Mouse (Mus musculus) liver, postnatal 0 days (tissue): Measurements from ENCODE around the gene Naa25. TPM values are rescaled to one million over a fixed set of nuclear protein-coding genes. Genes with fewer than 3 reads are reported as not detected.
A peak's percentile ranks its signal among the peaks of the same experiment; 100 is the strongest.

Experiments
- ATAC-seq: fragments of 200-750 bp; cut with Nextera tagmentation; 2 replicates; pipeline ENCODE4 v1.8.0; 2017; ENCODE audit warnings: mild to moderate bottlenecking, moderate library complexity
- DNase-seq: peaks from one replicate; pipeline ENCODE4 v3.0.0-alpha.2; 2016
- H3K27ac ChIP-seq: fragments of 300-500 bp; sonication (generic); 2 replicates; pipeline ENCODE4 v1.5.1; 2014; ENCODE audit warnings: antibody characterized with exemption, moderate library complexity, mild to moderate bottlenecking, low read depth
- H3K27me3 ChIP-seq: fragments of 300-500 bp; sonication (generic); 2 replicates; pipeline ENCODE4 v1.6.1; 2014; ENCODE audit warnings: low read length, control low read depth, mixed read lengths; ENCODE audit not compliant: insufficient read depth
- H3K36me3 ChIP-seq: fragments of 300-500 bp; sonication (generic); replicated peaks from 2 replicates; pipeline ENCODE4 v1.6.1; 2014; ENCODE audit warnings: mild to moderate bottlenecking, control low read depth, low read length, moderate library complexity, mixed read lengths; ENCODE audit not compliant: insufficient read depth
- H3K4me1 ChIP-seq: fragments of 300-500 bp; sonication (generic); 2 replicates; pipeline ENCODE4 v1.6.1; 2014; ENCODE audit warnings: antibody characterized with exemption, mild to moderate bottlenecking, control low read depth; ENCODE audit not compliant: insufficient read depth
- H3K4me2 ChIP-seq: fragments of 300-500 bp; sonication (generic); 2 replicates; pipeline ENCODE4 v1.6.1; 2014; ENCODE audit warnings: low read depth, mild to moderate bottlenecking, low read length, moderate library complexity, mixed read lengths
- H3K4me3 ChIP-seq: fragments of 300-500 bp; sonication (generic); 2 replicates; pipeline ENCODE4 v1.5.1; 2014; ENCODE audit warnings: low read depth, low read length
- H3K9ac ChIP-seq: fragments of 300-500 bp; sonication (generic); replicated peaks from 2 replicates; pipeline ENCODE4 v1.6.1; 2014; ENCODE audit warnings: mild to moderate bottlenecking, moderate library complexity
- H3K9me3 ChIP-seq: fragments of 300-500 bp; sonication (generic); 2 replicates; pipeline ENCODE4 v1.6.1; 2016; ENCODE audit warnings: mild to moderate bottlenecking, control low read depth, low read length, mixed read lengths
- CTCF ChIP-seq: sonication (generic); IDR thresholded peaks from 2 replicates; pipeline ENCODE4 v1.5.1; 2016; ENCODE audit warnings: antibody characterized with exemption, low read depth
- EP300 ChIP-seq: IDR thresholded peaks from 2 replicates; pipeline ENCODE4 v1.6.1; 2016; ENCODE audit warnings: antibody characterized with exemption, low read depth, mild to moderate bottlenecking
- WGBS: fragments of 180-500 bp; shearing (Covaris S2); extraction: QIAGEN DNeasy Blood & Tissue Kit; methylation state at CpG from one replicate; pipeline ENCODE4 v1.1.7; 2014; ENCODE audit not compliant: insufficient replicate concordance; 5-methylcytosine and 5-hydroxymethylcytosine counted together
- polyA plus RNA-seq: library from polyadenylated mRNA; unstranded; fragments of >200 nt; fragmentation: Nextera tagmentation; extraction: Ambion mirVana; gene quantifications from 2 replicates; pipeline ENCODE4 v1.2.1, GENCODE M21; 2015

Gene Naa25
- polyA plus RNA-seq, 1 experiment from 2014 or later = 12.9 TPM

DNA sequence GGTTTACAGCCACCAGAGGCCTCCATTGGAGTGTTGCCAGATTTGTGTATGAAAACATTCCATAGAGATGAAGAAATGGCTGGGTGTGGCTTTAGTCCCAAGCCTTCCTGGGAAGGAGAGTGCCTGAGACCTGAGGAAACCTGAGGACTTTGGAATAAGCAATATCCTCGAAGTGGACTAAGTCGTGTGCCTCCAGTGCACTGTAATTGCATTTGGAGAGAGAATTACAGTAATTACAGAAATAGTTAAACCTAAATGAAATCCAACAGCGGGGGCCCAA, 56.7 kb downstream of the Naa25 start:
- H3K4me3 ChIP-seq = no peak overlapping the region
- no peak for ATAC-seq
- no peaks in the 10 kb centered on the region for H3K9me3 ChIP-seq
- DNase-seq = no peak
- no peak overlapping the region for H3K4me2 ChIP-seq
- TF ChIP-seq EP300 (no peak), CTCF (no peak)
- H3K4me1 ChIP-seq = peaks cover 23% of the 10 kb centered on the region
- 88% methylated on average over 3 of the region's 3 CpGs for WGBS
- no peak overlapping the region for H3K27ac ChIP-seq
- no peaks in the 10 kb centered on the region for H3K27me3 ChIP-seq
- H3K36me3 ChIP-seq = peaks cover 2% of the 10 kb centered on the region; the same call in 1 of the 2 replicates
- no peak overlapping the region for H3K9ac ChIP-seq

DNA sequence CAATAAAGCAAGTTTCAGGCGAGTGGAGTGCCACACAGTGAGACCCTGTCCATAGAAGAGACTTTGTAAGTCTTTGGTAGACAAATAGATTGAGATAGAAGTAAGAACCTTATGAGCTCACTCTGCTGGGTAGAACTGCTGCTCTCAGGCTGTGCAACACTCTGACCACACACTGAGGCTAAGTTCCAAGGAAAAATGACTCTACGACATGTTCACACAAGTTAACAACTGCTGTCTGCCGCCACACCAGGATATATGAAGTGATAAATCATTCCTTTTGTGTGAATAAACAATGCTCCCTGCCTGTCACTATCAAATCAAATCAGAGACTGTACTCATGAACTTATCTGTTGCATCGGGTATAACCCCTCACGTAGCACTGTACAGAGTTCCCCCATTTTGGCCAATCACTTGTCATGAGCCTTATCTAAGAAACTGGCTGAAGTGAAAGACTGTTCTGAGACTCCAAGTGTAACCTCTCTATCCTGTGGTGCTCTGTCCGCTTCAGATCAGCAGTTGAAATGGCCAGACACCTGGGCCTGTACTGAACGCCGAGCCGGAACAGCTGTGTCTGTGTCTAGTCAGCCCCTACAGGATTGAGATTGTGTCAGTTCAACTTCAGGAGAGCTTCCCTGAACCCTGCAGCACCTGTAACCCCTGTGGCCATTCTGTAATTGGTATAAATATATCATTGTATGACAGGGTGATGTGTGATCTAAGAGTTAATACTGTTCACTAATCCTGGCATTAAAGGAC, 58.0 kb downstream of the Naa25 start:
- ATAC-seq = no peak
- TF ChIP-seq EP300 = no peak
- TF ChIP-seq CTCF = no peak
- H3K27me3 ChIP-seq = no peaks in the 10 kb centered on the region
- 54% methylated on average over 9 of the region's 9 CpGs for WGBS
- H3K4me3 ChIP-seq = no peak overlapping the region
- DNase-seq = no peak
- peaks cover 20% of the 10 kb centered on the region for H3K4me1 ChIP-seq
- H3K9me3 ChIP-seq = no peaks in the 10 kb centered on the region
- no peak overlapping the region for H3K4me2 ChIP-seq
- no peak overlapping the region for H3K27ac ChIP-seq
- no peaks in the 10 kb centered on the region for H3K36me3 ChIP-seq
- peak overlapping the region; percentile 5; the same call in 1 of the 2 replicates for H3K9ac ChIP-seq

DNA sequence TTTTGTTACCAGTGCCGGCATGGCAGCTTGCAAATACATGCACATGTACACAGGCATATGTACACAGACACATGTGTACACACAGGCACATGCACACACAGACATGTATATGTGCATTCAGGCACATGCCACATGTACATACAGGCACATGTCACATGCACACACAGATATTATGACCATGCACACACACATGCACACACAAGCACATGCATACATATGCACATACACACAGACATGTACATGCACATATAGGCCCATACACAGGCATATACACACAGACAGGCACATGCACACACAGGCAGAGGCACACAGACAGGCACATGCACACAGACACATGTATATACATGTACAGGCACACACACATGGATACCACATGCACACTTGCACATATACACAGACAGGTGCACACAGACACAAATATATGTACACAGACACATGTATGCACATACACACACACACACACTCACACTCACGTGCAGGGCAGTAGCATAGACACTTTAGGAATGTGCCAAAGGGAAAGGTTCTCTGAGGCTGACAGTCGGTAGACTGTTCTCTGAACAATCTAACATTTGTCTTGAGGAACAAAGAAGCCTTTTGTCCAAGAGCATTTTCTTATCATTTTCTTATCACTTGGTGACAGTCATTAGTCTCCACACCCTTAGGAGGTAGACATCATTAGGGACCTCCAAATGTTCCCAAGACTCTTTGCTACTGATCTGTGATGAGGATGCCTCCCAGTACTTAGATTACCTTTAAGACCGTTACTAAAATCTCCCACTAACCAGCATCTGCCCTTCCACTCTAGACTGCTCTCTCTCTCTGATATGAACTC, 63.8 kb downstream of the Naa25 start:
- Histone ChIP-seq H3K4me3 (no peak overlapping the region), H3K27me3 (no peaks in the 10 kb centered on the region), H3K36me3 (no peaks in the 10 kb centered on the region), H3K4me1 (0 out of 2 replicates have a peak, but pooled peaks cover 3% of the 10 kb centered on the region), H3K27ac (no peak overlapping the region), H3K9me3 (no peaks in the 10 kb centered on the region), H3K4me2 (no peak overlapping the region), H3K9ac (no peak overlapping the region)
- 48% methylated on average over 4 of the region's 4 CpGs for WGBS
- TF ChIP-seq EP300 (no peak), CTCF (no peak)
- ATAC-seq (peak; percentile 33; the same call in 1 of the 2 replicates), DNase-seq (no peak)

DNA sequence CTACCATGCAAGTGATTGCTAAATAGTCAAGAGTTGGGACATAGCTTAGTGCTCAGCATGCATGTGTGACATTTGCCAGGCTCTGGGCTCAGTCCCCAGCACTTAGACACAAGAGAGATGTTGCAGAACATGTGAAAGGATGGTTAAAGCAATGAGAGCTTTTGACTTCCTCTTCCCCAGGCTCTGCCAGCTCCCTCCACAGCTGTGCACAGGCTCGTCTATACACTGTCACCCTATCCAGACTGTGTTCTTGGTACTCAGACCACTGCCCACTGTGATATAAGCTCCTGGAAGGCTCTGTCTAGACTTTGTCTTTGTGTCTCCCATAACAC, 64.4 kb downstream of the Naa25 start:
- H3K4me2 ChIP-seq = no peak overlapping the region
- 33% methylated on average over 1 of the region's 1 CpGs for WGBS
- H3K27me3 ChIP-seq = no peaks in the 10 kb centered on the region
- no peak overlapping the region for H3K27ac ChIP-seq
- DNase-seq (no peak), ATAC-seq (peak; percentile 41; the same call in 1 of the 2 replicates)
- no peak overlapping the region for H3K9ac ChIP-seq
- TF ChIP-seq EP300 (no peak), CTCF (no peak)
- 0 out of 2 replicates have a peak, but pooled peaks cover 3% of the 10 kb centered on the region for H3K4me1 ChIP-seq
- H3K9me3 ChIP-seq = no peaks in the 10 kb centered on the region
- no peaks in the 10 kb centered on the region for H3K36me3 ChIP-seq
- H3K4me3 ChIP-seq = no peak overlapping the region

DNA sequence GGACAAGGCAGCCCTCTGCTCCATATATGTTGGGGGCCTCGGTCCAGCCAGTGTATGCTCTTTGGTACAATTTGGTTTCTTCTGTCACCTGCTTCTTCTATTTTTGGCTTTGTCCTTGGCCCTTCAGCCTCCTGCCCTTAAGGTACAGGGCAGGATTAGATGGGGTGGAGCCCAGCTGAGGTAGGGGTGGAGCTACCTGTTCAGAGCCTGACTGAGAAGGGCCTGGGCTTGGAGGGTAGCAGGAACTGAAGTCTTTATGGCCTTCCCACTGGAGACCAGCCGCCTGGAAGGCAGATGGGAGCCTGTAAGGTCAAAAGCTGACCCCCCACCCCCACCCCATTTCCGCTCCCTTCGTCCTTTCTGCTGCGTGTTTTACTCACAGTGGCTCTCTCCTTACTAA, 65.2 kb downstream of the Naa25 start:
- no peaks in the 10 kb centered on the region for H3K36me3 ChIP-seq
- no peak overlapping the region for H3K9ac ChIP-seq
- no peaks in the 10 kb centered on the region for H3K9me3 ChIP-seq
- 74% methylated on average over 5 of the region's 5 CpGs for WGBS
- TF ChIP-seq CTCF = no peak
- no peak overlapping the region for H3K4me3 ChIP-seq
- no peaks in the 10 kb centered on the region for H3K27me3 ChIP-seq
- 0 out of 2 replicates have a peak, but pooled peaks cover 3% of the 10 kb centered on the region for H3K4me1 ChIP-seq
- ATAC-seq (no peak), DNase-seq (no peak)
- no peak overlapping the region for H3K4me2 ChIP-seq
- H3K27ac ChIP-seq = no peak overlapping the region

DNA sequence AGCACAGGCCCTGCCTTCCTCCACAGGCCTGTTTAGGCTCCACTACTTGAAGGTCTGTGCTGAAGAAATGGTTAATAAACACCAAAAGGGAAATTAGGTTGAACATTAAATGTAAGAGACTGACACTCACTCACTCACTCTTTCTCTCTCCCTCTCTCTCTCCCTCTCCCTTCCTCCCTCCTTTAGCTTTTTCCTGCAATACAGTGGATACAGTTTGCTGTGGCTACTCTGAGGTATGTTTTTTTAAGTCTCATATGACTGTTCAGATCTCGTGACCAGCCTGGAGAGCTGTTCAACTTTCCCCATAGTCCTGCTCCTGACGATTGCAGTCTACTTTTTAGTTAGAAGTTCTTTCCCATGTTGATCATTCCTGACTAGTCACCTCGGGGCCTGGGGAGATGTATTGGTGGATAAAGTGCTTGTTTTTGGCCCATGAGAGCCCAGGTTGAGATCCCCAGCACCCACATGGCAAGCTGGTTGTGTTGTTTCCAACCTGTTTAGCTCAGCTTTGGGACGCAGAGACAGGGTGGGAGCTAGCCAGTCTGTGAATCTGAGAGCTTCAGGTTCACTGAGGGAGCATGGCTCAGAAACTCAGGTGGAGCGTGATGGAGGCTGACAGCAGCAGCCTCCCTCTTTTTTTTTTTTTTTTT, 66.0 kb downstream of the Naa25 start:
- 0 out of 2 replicates have a peak, but pooled peaks cover 3% of the 10 kb centered on the region for H3K4me1 ChIP-seq
- H3K9ac ChIP-seq = no peak overlapping the region
- H3K27me3 ChIP-seq = no peaks in the 10 kb centered on the region
- WGBS = 68% methylated on average over 5 of the region's 5 CpGs
- no peak overlapping the region for H3K27ac ChIP-seq
- TF ChIP-seq CTCF (no peak), EP300 (no peak)
- no peak overlapping the region for H3K4me2 ChIP-seq
- H3K36me3 ChIP-seq = no peaks in the 10 kb centered on the region
- H3K4me3 ChIP-seq = no peak overlapping the region
- H3K9me3 ChIP-seq = no peaks in the 10 kb centered on the region
- DNase-seq = no peak
- no peak for ATAC-seq
